Mouse (Mus musculus): ENCODE measurements around the gene Olfr1340. TPM values are rescaled to one million over a fixed set of nuclear protein-coding genes. Genes with fewer than 3 reads are reported as not detected.

Gene Olfr1340
- polyA plus RNA-seq, 1 experiment from 2014 or later: not detected

- no peak within 1 kb of the TSS for H3K9ac ChIP-seq
- no peak for ATAC-seq (replicated peaks; ENCODE audit: low FRiP score)
- no peak within 1 kb of the TSS for H3K4me2 ChIP-seq
- 88% methylated on average over 1 of the region's 1 CpGs for WGBS
- H3K27ac ChIP-seq: no peak within 1 kb of the TSS
- H3K4me3 ChIP-seq (replicated peaks): no peak within 1 kb of the TSS
- no peaks in the 10 kb centered on the region for H3K9me3 ChIP-seq (replicated peaks)
- no peaks in the 10 kb centered on the region for H3K27me3 ChIP-seq
- H3K36me3 ChIP-seq: no peaks in the 10 kb centered on the region
- no peaks in the 10 kb centered on the region for H3K4me1 ChIP-seq
These were observed 38.7 kb downstream of the Olfr1340 start, which contains the start of gene Olfr1338 for GRCm38 (mm10) chr4:118758637-118759036. Gene Olfr1338, minus strand, starts transcription at chr4:118758737.

Other genes starting within 250 kb of the Olfr1340 start
- 48.1 and 53.8 TPM in 2 replicates for gene Tie1, start 230.1 kb upstream of the Olfr1340 start, polyA plus RNA-seq (2015; fragmentation: Nextera tagmentation; extraction: Ambion mirVana)
- 21.4 and 21.7 TPM in 2 replicates for gene 2610528J11Rik, start 193.1 kb upstream of the Olfr1340 start, polyA plus RNA-seq (2015; fragmentation: Nextera tagmentation; extraction: Ambion mirVana)
- 5.6 and 6.7 TPM in 2 replicates for gene Tmem125, start 176.1 kb upstream of the Olfr1340 start, polyA plus RNA-seq (2015; fragmentation: Nextera tagmentation; extraction: Ambion mirVana)
- 0.21 and 0.22 TPM in 2 replicates for gene Cfap57, start 99.4 kb upstream of the Olfr1340 start, polyA plus RNA-seq (2015; fragmentation: Nextera tagmentation; extraction: Ambion mirVana)
- 148 and 163 TPM in 2 replicates for gene Ebna1bp2, start 99.3 kb upstream of the Olfr1340 start, polyA plus RNA-seq (2015; fragmentation: Nextera tagmentation; extraction: Ambion mirVana)
- gene Olfr62, start 61.2 kb upstream of the Olfr1340 start, polyA plus RNA-seq (2015; fragmentation: Nextera tagmentation; extraction: Ambion mirVana): not detected in 2 replicates
- gene Olfr1342, start 27.4 kb upstream of the Olfr1340 start, polyA plus RNA-seq (2015; fragmentation: Nextera tagmentation; extraction: Ambion mirVana): 0.09 and 0.23 TPM in 2 replicates
- gene Olfr1341, start 16.6 kb upstream of the Olfr1340 start, polyA plus RNA-seq (2015; fragmentation: Nextera tagmentation; extraction: Ambion mirVana): not detected in 2 replicates
- gene Olfr1339, start 12.0 kb downstream of the Olfr1340 start, polyA plus RNA-seq (2015; fragmentation: Nextera tagmentation; extraction: Ambion mirVana): not detected in 2 replicates
- gene Olfr1338, start 38.6 kb downstream of the Olfr1340 start, polyA plus RNA-seq (2015; fragmentation: Nextera tagmentation; extraction: Ambion mirVana): not detected in 2 replicates
- gene Olfr1337, start 62.4 kb downstream of the Olfr1340 start, polyA plus RNA-seq (2015; fragmentation: Nextera tagmentation; extraction: Ambion mirVana): not detected in 2 replicates
- gene Olfr1335, start 89.8 kb downstream of the Olfr1340 start, polyA plus RNA-seq (2015; fragmentation: Nextera tagmentation; extraction: Ambion mirVana): not detected in 2 replicates
- not detected in 2 replicates for gene Olfr1333, start 116.1 kb downstream of the Olfr1340 start, polyA plus RNA-seq (2015; fragmentation: Nextera tagmentation; extraction: Ambion mirVana)
- not detected in 2 replicates for gene Olfr1331, start 144.5 kb downstream of the Olfr1340 start, polyA plus RNA-seq (2015; fragmentation: Nextera tagmentation; extraction: Ambion mirVana)
- gene Olfr1330, start 168.5 kb downstream of the Olfr1340 start, polyA plus RNA-seq (2015; fragmentation: Nextera tagmentation; extraction: Ambion mirVana): not detected in 2 replicates
- gene Olfr1329, start 197.3 kb downstream of the Olfr1340 start, polyA plus RNA-seq (2015; fragmentation: Nextera tagmentation; extraction: Ambion mirVana): not detected in 2 replicates
- not detected in 2 replicates for gene Olfr1328, start 218.5 kb downstream of the Olfr1340 start, polyA plus RNA-seq (2015; fragmentation: Nextera tagmentation; extraction: Ambion mirVana)
- gene Lao1, start 241.4 kb downstream of the Olfr1340 start, polyA plus RNA-seq (2015; fragmentation: Nextera tagmentation; extraction: Ambion mirVana): not detected in 2 replicates

All from kidney, embryonic 15.5 days (tissue).